Mouse (Mus musculus) telencephalon, adult 2 months (tissue): ENCODE results near the gene Zbed5.

ENCODE experiments used
- DNase-seq: peaks from one replicate; pipeline ENCODE4 v3.0.0-alpha.2; 2011; ENCODE audit warnings: low read depth, low spot score

Zbed5 gene

DNA sequence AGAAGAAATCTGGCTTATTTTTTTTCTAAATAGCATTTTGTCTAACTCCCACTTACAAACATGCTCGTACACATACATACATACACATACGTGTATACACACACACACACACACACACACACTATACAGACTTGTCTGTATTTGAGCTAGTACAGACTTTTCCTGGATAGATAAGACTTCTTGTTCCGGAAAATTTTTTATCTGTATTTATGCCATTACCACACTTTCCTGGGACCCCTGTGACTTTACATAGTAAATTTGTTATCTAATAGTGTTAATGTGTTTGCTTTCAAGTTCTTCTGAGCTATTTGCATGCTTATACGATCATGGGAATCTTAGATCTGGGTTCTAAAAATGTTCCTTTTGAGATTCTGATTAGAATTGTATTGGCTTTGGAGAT lies 56.6 kb downstream of the Zbed5 start:
- DNase-seq = no peak
